Mouse (Mus musculus): ENCODE results near the gene H2afy2. TPM values are rescaled to one million over a fixed set of nuclear protein-coding genes. Genes with fewer than 3 reads are reported as not detected.

The H2afy2 gene
- total and polyA plus RNA-seq, 3 experiments, result 0.20 TPM; not detected in 2

- peak; percentile 98 for DNase-seq (ENCODE audit: extremely low read depth)
- in situ Hi-C loops (cut with MboI; ENCODE audit: low pct_ligation_motif_present, low pct_unique_long_range_greater_than_20kb, low sequenced_read_pairs), result no loop called here
- Histone ChIP-seq H3K9me3 (replicated peaks; ENCODE audit: low read length) (no peaks in the 10 kb centered on the region), H3K4me2 (ENCODE audit: insufficient read depth, low read depth, poor library complexity, severe bottlenecking) (peak within 1 kb of the TSS; percentile 80), H3K4me1 (ENCODE audit: control insufficient read depth in 1 of 2, insufficient read depth in 2 of 2) (peaks cover 5 to 16% of the 10 kb centered on the region in 2 experiments; a peak in 3 of 4 replicates), H3K27me3 (replicated peaks) (no peaks in the 10 kb centered on the region), H3K79me2 (replicated peaks; ENCODE audit: control insufficient read depth, extremely low read depth, insufficient read depth, poor library complexity, severe bottlenecking) (no peaks in the 10 kb centered on the region), H3K27ac (ENCODE audit: insufficient read depth, low read depth) (no peak within 1 kb of the TSS), H3K36me3 (replicated peaks in 1 of 2; ENCODE audit: control insufficient read depth in 1 of 2, insufficient read depth in 1 of 2, low read length in 1 of 2) (peaks cover 18 to 70% of the 10 kb centered on the region in 2 experiments), H3K4me3 (replicated peaks in 1 of 3; ENCODE audit: low read depth in 2 of 3, low read length in 2 of 3, poor library complexity in 1 of 3) (peak within 1 kb of the TSS; percentile 80 to 96 (median 96)), H3K9ac (ENCODE audit: insufficient read depth, low read depth) (peak within 1 kb of the TSS; percentile 71)
- dilution Hi-C loops (cut with MboI; ENCODE audit: extremely low pct_ligation_motif_present, extremely low pct_unique_long_range_greater_than_20kb, low sequenced_read_pairs), result no loop called here
- TF ChIP-seq EP300 (IDR thresholded peaks at IDR 0.05; ENCODE audit: low read length), result no peak
- TF ChIP-seq MEF2A (IDR thresholded peaks at IDR 0.05; ENCODE audit: borderline replicate concordance, low read depth, low read length), result peak; percentile 6; the same call in 1 of the 2 replicates
- no peak for TF ChIP-seq USF2 (conservative IDR thresholded peaks at IDR 0.05; ENCODE audit: low read depth, low read length)
- TF ChIP-seq KAT2A (IDR thresholded peaks at IDR 0.05; ENCODE audit: insufficient replicate concordance, low read length), result peak; percentile 56; the same call in 1 of the 2 replicates
- TF ChIP-seq SMC3 (IDR thresholded peaks at IDR 0.05; ENCODE audit: low read depth, low read length), result peak; percentile 25
- TF ChIP-seq RAD21 (IDR thresholded peaks at IDR 0.05; ENCODE audit: low read depth, low read length), result peak; percentile 58
- no peak for TF ChIP-seq JUND (conservative IDR thresholded peaks at IDR 0.05; ENCODE audit: low read depth, low read length)
- TF ChIP-seq ETS1 (conservative IDR thresholded peaks at IDR 0.05; ENCODE audit: low read depth, low read length), result no peak
- peak; percentile 37; the same call in 1 of the 2 replicates for TF ChIP-seq POLR2AphosphoS2 (IDR thresholded peaks at IDR 0.05; ENCODE audit: low read depth, low read length)
- 0 out of 2 replicates have a peak, but pooled peaks have one; percentile 17 for TF ChIP-seq TBP (conservative IDR thresholded peaks at IDR 0.05; ENCODE audit: low read depth, low read length)
- TF ChIP-seq ZKSCAN1 (IDR thresholded peaks at IDR 0.05; ENCODE audit: borderline replicate concordance, low read depth, low read length), result no peak
- peak; percentile 58; the same call in 1 of the 2 replicates for TF ChIP-seq MAX (IDR thresholded peaks at IDR 0.05; ENCODE audit: low read length)
- no peak for TF ChIP-seq MAFK (IDR thresholded peaks at IDR 0.05; ENCODE audit: insufficient replicate concordance, low read length)
- no peak for TF ChIP-seq ZNF384 (IDR thresholded peaks at IDR 0.05; ENCODE audit: low read depth, low read length)
- peak; percentile 45; the same call in 1 of the 2 replicates for TF ChIP-seq TCF12 (IDR thresholded peaks at IDR 0.05; ENCODE audit: low read depth, low read length)
- no peak for TF ChIP-seq USF1 (IDR thresholded peaks at IDR 0.05; ENCODE audit: low read depth, low read length)
- TF ChIP-seq MAZ (IDR thresholded peaks at IDR 0.05; ENCODE audit: low read depth, low read length), result 0 out of 2 replicates have a peak, but pooled peaks have one; percentile 56
- TF ChIP-seq E2F4 (IDR thresholded peaks at IDR 0.05; ENCODE audit: insufficient replicate concordance, low read depth, low read length), result no peak
- no peak for TF ChIP-seq CHD2 (IDR thresholded peaks at IDR 0.05; ENCODE audit: low read length)
- no peak for TF ChIP-seq ZC3H11A (IDR thresholded peaks at IDR 0.05; ENCODE audit: low read depth, low read length)
- peak; percentile 85 for TF ChIP-seq POLR2A (IDR thresholded peaks at IDR 0.05; ENCODE audit: low read depth, low read length)
- TF ChIP-seq ZMIZ1 (IDR thresholded peaks at IDR 0.05; ENCODE audit: low read depth, low read length), result no peak
- no peak for TF ChIP-seq BHLHE40 (IDR thresholded peaks at IDR 0.05; ENCODE audit: low read depth, low read length)
- peak; percentile 18 to 73; a peak in 2 of 4 replicates for TF ChIP-seq CTCF (conservative IDR thresholded peaks at IDR 0.05 in 1 of 2, IDR thresholded peaks at IDR 0.05 in 1 of 2; ENCODE audit: low read depth in 2 of 2, low read length in 2 of 2)
- TF ChIP-seq UBTF (IDR thresholded peaks at IDR 0.05; ENCODE audit: low read depth, low read length), result no peak
- TF ChIP-seq PAX5 (IDR thresholded peaks at IDR 0.05; ENCODE audit: low read length), result no peak
- TF ChIP-seq MXI1 (IDR thresholded peaks at IDR 0.05; ENCODE audit: low read depth, low read length), result peak; percentile 90
- TF ChIP-seq CHD1 (IDR thresholded peaks at IDR 0.05; ENCODE audit: low read depth, low read length), result no peak
- no peak for TF ChIP-seq RCOR1 (conservative IDR thresholded peaks at IDR 0.05; ENCODE audit: low read depth, low read length)
- TF ChIP-seq MYC (IDR thresholded peaks at IDR 0.05; ENCODE audit: low read depth, low read length), result peak; percentile 34; the same call in 1 of the 2 replicates
- TF ChIP-seq NRF1 (IDR thresholded peaks at IDR 0.05; ENCODE audit: low read depth, low read length), result peak; percentile 63
- peak; percentile 75 for TF ChIP-seq NELFE (IDR thresholded peaks at IDR 0.05; ENCODE audit: low read depth, low read length)
- peak; percentile 95 for TF ChIP-seq SIN3A (IDR thresholded peaks at IDR 0.05; ENCODE audit: low read length)
- TF ChIP-seq ELF1 (IDR thresholded peaks at IDR 0.05; ENCODE audit: low read depth, low read length), result peak; percentile 70
- no peak; the same call in 1 of the 2 replicates for TF ChIP-seq IRF4 (IDR thresholded peaks at IDR 0.05; ENCODE audit: low read depth, low read length)
- TF ChIP-seq HCFC1 (IDR thresholded peaks at IDR 0.05; ENCODE audit: low read depth, low read length), result peak; percentile 92
- TF ChIP-seq GABPA (IDR thresholded peaks at IDR 0.05; ENCODE audit: insufficient replicate concordance, low read depth, low read length), result no peak; the same call in 1 of the 2 replicates
- no peak for TF ChIP-seq JUN (IDR thresholded peaks at IDR 0.05; ENCODE audit: insufficient read depth, low read depth, low read length)
These were observed 88.9 kb downstream of the H2afy2 start, which contains the start of gene Tysnd1 for GRCm38 (mm10) chr10:61694870-61695670. Gene Tysnd1, plus strand, starts transcription at chr10:61695514.

Measured in CH12.LX (cell line).